Mouse (Mus musculus): ENCODE measurements around the gene Nav3. TPM values are rescaled to one million over a fixed set of nuclear protein-coding genes. Genes with fewer than 3 reads are reported as not detected.

Gene Nav3
- polyA plus RNA-seq, 1 experiment from 2014 or later = 1.6 TPM

- no peaks in the 10 kb centered on the region for H3K4me1 ChIP-seq (replicated peaks)
- no peak for ATAC-seq (ENCODE audit: insufficient number of reproducible peaks, low FRiP score)
- H3K36me3 ChIP-seq = no peaks in the 10 kb centered on the region
- H3K9ac ChIP-seq = no peak overlapping the region
- WGBS = 65% methylated on average over 1 of the region's 1 CpGs
- no peaks in the 10 kb centered on the region for H3K27me3 ChIP-seq (replicated peaks)
- H3K9me3 ChIP-seq (replicated peaks) = no peaks in the 10 kb centered on the region
- no peak overlapping the region for H3K4me2 ChIP-seq
- H3K4me3 ChIP-seq = no peak overlapping the region
- no peak overlapping the region for H3K27ac ChIP-seq (ENCODE audit: poor library complexity, severe bottlenecking)
Observed at GRCm38 (mm10) chr10:110186242-110186641, 269.8 kb downstream of the Nav3 start.

GRCm38 (mm10) chr10:110175874-110176273 is 280.1 kb downstream of the Nav3 start:
- Histone ChIP-seq H3K4me2 (no peak overlapping the region), H3K9me3 (replicated peaks) (no peaks in the 10 kb centered on the region), H3K4me1 (replicated peaks) (no peaks in the 10 kb centered on the region), H3K9ac (no peak overlapping the region), H3K36me3 (no peaks in the 10 kb centered on the region), H3K27ac (ENCODE audit: poor library complexity, severe bottlenecking) (no peak overlapping the region), H3K27me3 (replicated peaks) (no peaks in the 10 kb centered on the region), H3K4me3 (no peak overlapping the region)
- 86% methylated on average over 5 of the region's 5 CpGs for WGBS
- ATAC-seq (ENCODE audit: insufficient number of reproducible peaks, low FRiP score) = no peak

- no peaks in the 10 kb centered on the region for H3K9me3 ChIP-seq (replicated peaks)
Observed at GRCm38 (mm10) chr10:110169416-110169815, 286.6 kb downstream of the Nav3 start.

GRCm38 (mm10) chr10:110168892-110169291 is 287.1 kb downstream of the Nav3 start:
- Histone ChIP-seq H3K27ac (ENCODE audit: poor library complexity, severe bottlenecking) (no peak overlapping the region), H3K36me3 (no peaks in the 10 kb centered on the region), H3K27me3 (replicated peaks) (no peaks in the 10 kb centered on the region), H3K4me3 (no peak overlapping the region), H3K4me1 (replicated peaks) (no peaks in the 10 kb centered on the region), H3K9me3 (replicated peaks) (no peaks in the 10 kb centered on the region), H3K9ac (no peak overlapping the region), H3K4me2 (no peak overlapping the region)
- 75% methylated on average over 2 of the region's 2 CpGs for WGBS
- ATAC-seq (ENCODE audit: insufficient number of reproducible peaks, low FRiP score) = no peak

More at GRCm38 (mm10) chr10:110169416-110169815, 286.6 kb downstream of the Nav3 start:
- WGBS = 75% methylated on average over 6 of the region's 6 CpGs
- Histone ChIP-seq H3K36me3 (no peaks in the 10 kb centered on the region), H3K4me3 (no peak overlapping the region), H3K27ac (ENCODE audit: poor library complexity, severe bottlenecking) (no peak overlapping the region), H3K4me1 (replicated peaks) (no peaks in the 10 kb centered on the region), H3K4me2 (no peak overlapping the region), H3K9ac (no peak overlapping the region), H3K27me3 (replicated peaks) (no peaks in the 10 kb centered on the region)
- no peak for ATAC-seq (ENCODE audit: insufficient number of reproducible peaks, low FRiP score)

GRCm38 (mm10) chr10:110162596-110162995 is 293.4 kb downstream of the Nav3 start:
- no peak overlapping the region for H3K4me3 ChIP-seq
- no peaks in the 10 kb centered on the region for H3K27me3 ChIP-seq (replicated peaks)
- peaks cover 8% of the 10 kb centered on the region for H3K4me1 ChIP-seq (replicated peaks)
- no peak overlapping the region for H3K9ac ChIP-seq
- H3K4me2 ChIP-seq = no peak overlapping the region
- no peaks in the 10 kb centered on the region for H3K9me3 ChIP-seq (replicated peaks)
- H3K27ac ChIP-seq (ENCODE audit: poor library complexity, severe bottlenecking) = no peak overlapping the region
- no peak for ATAC-seq (ENCODE audit: insufficient number of reproducible peaks, low FRiP score)
- H3K36me3 ChIP-seq = no peaks in the 10 kb centered on the region

GRCm38 (mm10) chr10:110160894-110161293 is 295.1 kb downstream of the Nav3 start:
- WGBS = 59% methylated on average over 5 of the region's 5 CpGs
- Histone ChIP-seq H3K9ac (no peak overlapping the region), H3K9me3 (replicated peaks) (no peaks in the 10 kb centered on the region), H3K36me3 (no peaks in the 10 kb centered on the region), H3K27me3 (replicated peaks) (no peaks in the 10 kb centered on the region), H3K4me2 (no peak overlapping the region), H3K4me1 (replicated peaks) (peaks cover 8% of the 10 kb centered on the region), H3K4me3 (no peak overlapping the region), H3K27ac (ENCODE audit: poor library complexity, severe bottlenecking) (no peak overlapping the region)
- ATAC-seq (ENCODE audit: insufficient number of reproducible peaks, low FRiP score) = no peak

- Histone ChIP-seq H3K27me3 (replicated peaks) (no peaks in the 10 kb centered on the region), H3K36me3 (no peaks in the 10 kb centered on the region), H3K27ac (ENCODE audit: poor library complexity, severe bottlenecking) (no peak overlapping the region), H3K9me3 (replicated peaks) (no peaks in the 10 kb centered on the region), H3K4me3 (no peak overlapping the region), H3K9ac (no peak overlapping the region), H3K4me1 (replicated peaks) (peaks cover 8% of the 10 kb centered on the region), H3K4me2 (no peak overlapping the region)
- ATAC-seq (ENCODE audit: insufficient number of reproducible peaks, low FRiP score) = no peak
- WGBS = 50% methylated on average over 1 of the region's 1 CpGs
Observed at GRCm38 (mm10) chr10:110159548-110159947, 296.5 kb downstream of the Nav3 start.

GRCm38 (mm10) chr10:110158122-110158521 is 297.9 kb downstream of the Nav3 start:
- Histone ChIP-seq H3K9me3 (replicated peaks) (no peaks in the 10 kb centered on the region), H3K27me3 (replicated peaks) (no peaks in the 10 kb centered on the region), H3K27ac (ENCODE audit: poor library complexity, severe bottlenecking) (no peak overlapping the region), H3K4me2 (no peak overlapping the region), H3K4me1 (replicated peaks) (peaks cover 8% of the 10 kb centered on the region), H3K4me3 (no peak overlapping the region), H3K36me3 (no peaks in the 10 kb centered on the region), H3K9ac (no peak overlapping the region)
- no peak for ATAC-seq (ENCODE audit: insufficient number of reproducible peaks, low FRiP score)
- WGBS = 49% methylated on average over 3 of the region's 3 CpGs

- Histone ChIP-seq H3K4me3 (no peak overlapping the region), H3K36me3 (no peaks in the 10 kb centered on the region), H3K27ac (ENCODE audit: poor library complexity, severe bottlenecking) (no peak overlapping the region), H3K4me2 (no peak overlapping the region), H3K4me1 (replicated peaks) (peaks cover 8% of the 10 kb centered on the region), H3K9ac (no peak overlapping the region), H3K27me3 (replicated peaks) (no peaks in the 10 kb centered on the region), H3K9me3 (replicated peaks) (no peaks in the 10 kb centered on the region)
- ATAC-seq (ENCODE audit: insufficient number of reproducible peaks, low FRiP score) = no peak
- WGBS = 68% methylated on average over 1 of the region's 1 CpGs
Observed at GRCm38 (mm10) chr10:110156412-110156811, 299.6 kb downstream of the Nav3 start.

- H3K4me1 ChIP-seq (replicated peaks) = peaks cover 8% of the 10 kb centered on the region
- no peak overlapping the region for H3K27ac ChIP-seq (ENCODE audit: poor library complexity, severe bottlenecking)
- H3K4me2 ChIP-seq = no peak overlapping the region
- H3K27me3 ChIP-seq (replicated peaks) = no peaks in the 10 kb centered on the region
- no peaks in the 10 kb centered on the region for H3K36me3 ChIP-seq
- H3K9ac ChIP-seq = no peak overlapping the region
- ATAC-seq (ENCODE audit: insufficient number of reproducible peaks, low FRiP score) = no peak
- H3K4me3 ChIP-seq = no peak overlapping the region
- H3K9me3 ChIP-seq (replicated peaks) = no peaks in the 10 kb centered on the region
- WGBS = 59% methylated on average over 2 of the region's 2 CpGs
Observed at GRCm38 (mm10) chr10:110155494-110155893, 300.5 kb downstream of the Nav3 start.

- no peak overlapping the region for H3K4me3 ChIP-seq
- no peak for ATAC-seq (ENCODE audit: insufficient number of reproducible peaks, low FRiP score)
- H3K27ac ChIP-seq (ENCODE audit: poor library complexity, severe bottlenecking) = no peak overlapping the region
- no peaks in the 10 kb centered on the region for H3K36me3 ChIP-seq
- H3K27me3 ChIP-seq (replicated peaks) = no peaks in the 10 kb centered on the region
- no peaks in the 10 kb centered on the region for H3K9me3 ChIP-seq (replicated peaks)
- H3K4me1 ChIP-seq (replicated peaks) = peaks cover 8% of the 10 kb centered on the region
- WGBS = 75% methylated on average over 1 of the region's 1 CpGs
- no peak overlapping the region for H3K9ac ChIP-seq
- H3K4me2 ChIP-seq = no peak overlapping the region
Observed at GRCm38 (mm10) chr10:110154873-110155237, 301.1 kb downstream of the Nav3 start.

- H3K4me3 ChIP-seq = no peak overlapping the region
- ATAC-seq (ENCODE audit: insufficient number of reproducible peaks, low FRiP score) = no peak
- H3K9ac ChIP-seq = no peak overlapping the region
- no peak overlapping the region for H3K4me2 ChIP-seq
- no peak overlapping the region for H3K27ac ChIP-seq (ENCODE audit: poor library complexity, severe bottlenecking)
- peaks cover 8% of the 10 kb centered on the region for H3K4me1 ChIP-seq (replicated peaks)
- 82% methylated on average over 6 of the region's 6 CpGs for WGBS
- no peaks in the 10 kb centered on the region for H3K9me3 ChIP-seq (replicated peaks)
- no peaks in the 10 kb centered on the region for H3K36me3 ChIP-seq
- no peaks in the 10 kb centered on the region for H3K27me3 ChIP-seq (replicated peaks)
Observed at GRCm38 (mm10) chr10:110154001-110154872, 301.8 kb downstream of the Nav3 start.

All from heart, embryonic 12.5 days (tissue).